Comparison of ENCODE assay signal across 22 mouse cellular contexts in the genomic region with DNA sequence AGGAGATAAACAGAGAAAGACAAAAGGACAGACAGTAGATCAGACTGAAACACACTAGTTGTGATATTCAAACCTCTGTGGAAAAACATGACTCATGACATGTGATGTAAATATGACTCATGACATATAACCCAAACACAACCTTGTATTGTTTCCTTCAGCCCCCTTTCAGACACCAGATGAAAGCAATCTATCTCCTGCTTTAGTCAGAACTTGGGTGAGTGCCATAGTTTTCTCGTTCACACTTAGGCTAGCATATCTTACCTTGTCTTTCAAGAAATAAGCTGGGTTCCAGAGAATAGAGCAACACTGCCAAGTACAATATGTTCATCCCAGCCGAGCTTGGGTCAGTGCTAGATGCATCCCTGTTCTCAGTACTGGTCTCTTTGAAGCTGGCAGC.
A peak's percentile ranks its signal among the peaks of the same experiment; 100 is the strongest.
DNase-seq lines count a peak whose midpoint lies in the region; ATAC-seq and TF ChIP-seq lines count a peak whose summit lies in the region.
"Had no signal": no experiment of that assay in that cellular context is flagged by ENCODE, and none has a peak within 500 bp of the region (broad histone marks: within the 10 kb centered on the region; RNA-seq: fewer than 3 reads in every experiment).

No protein-coding gene starts in this region.

- H3K9ac ChIP-seq in embryonic facial prominence, embryonic 14.5 days (ENCODE audit: low read depth, low read length), result no peak overlapping the region
- H3K9ac ChIP-seq in lung, embryonic 16.5 days (ENCODE audit: low read length), result no peak overlapping the region
- H3K9ac ChIP-seq: forebrain, embryonic 15.5 days; hindbrain, embryonic 15.5 days; liver, embryonic 12.5 days; midbrain, embryonic 13.5 days had no signal

- H3K4me2 ChIP-seq in embryonic facial prominence, embryonic 14.5 days (ENCODE audit: low read depth, low read length), result no peak overlapping the region
- H3K4me2 ChIP-seq in lung, embryonic 16.5 days (ENCODE audit: low read depth, low read length), result no peak overlapping the region
- H3K4me2 ChIP-seq: forebrain, embryonic 15.5 days; hindbrain, embryonic 15.5 days; liver, embryonic 12.5 days; midbrain, embryonic 13.5 days had no signal

- no peak for ATAC-seq in embryonic facial prominence, embryonic 14.5 days (ENCODE audit: low read depth)
- peak; percentile 52 for ATAC-seq in lung, embryonic 16.5 days (ENCODE audit: low read depth)
- peak; percentile 29 for ATAC-seq in CD4-positive, CD25-positive, alpha-beta regulatory T cell, adult 4 months
- ATAC-seq: forebrain, embryonic 15.5 days; intestine, postnatal 0 days; liver, embryonic 12.5 days; midbrain, embryonic 13.5 days had no signal

- no peak for TF ChIP-seq CTCF in embryonic fibroblast, embryonic 13.5 days (IDR thresholded peaks at IDR 0.05; ENCODE audit: borderline replicate concordance, insufficient read depth, low read length)

- no peaks in the 10 kb centered on the region for H3K4me1 ChIP-seq in embryonic facial prominence, embryonic 14.5 days (ENCODE audit: control insufficient read depth, insufficient read depth, low read length)
- H3K4me1 ChIP-seq in embryonic facial prominence, embryonic 10.5 days, result no peaks in the 10 kb centered on the region
- H3K4me1 ChIP-seq in lung, embryonic 16.5 days (replicated peaks; ENCODE audit: control insufficient read depth, insufficient read depth, low read length), result no peaks in the 10 kb centered on the region
- peaks cover 10% of the 10 kb centered on the region for H3K4me1 ChIP-seq in embryonic fibroblast, embryonic 13.5 days (ENCODE audit: control insufficient read depth, insufficient read depth, low read length)
- H3K4me1 ChIP-seq: forebrain, embryonic 15.5 days; hindbrain, embryonic 15.5 days; liver, embryonic 12.5 days; midbrain, embryonic 13.5 days had no signal

- peak; percentile 52 for DNase-seq in embryonic facial prominence, embryonic 14.5 days (ENCODE audit: low spot score)
- no peak for DNase-seq in embryonic facial prominence, embryonic 10.5 days (ENCODE audit: low spot score)
- DNase-seq in lung, postnatal 4 days, result no peak
- DNase-seq in adipocyte (ENCODE audit: low spot score), result no peak
- no peak for DNase-seq in ovary, postnatal 36 days (ENCODE audit: low spot score)
- DNase-seq: cerebellum, adult 11 months; cerebellum, postnatal 14 days; embryo, embryonic 11 days; heart, postnatal 14 days; left cerebral cortex, postnatal 4 days; retina, postnatal 1 day; thymus, postnatal 14 days had no signal

- TF ChIP-seq POLR2A in embryonic fibroblast, embryonic 13.5 days (IDR thresholded peaks at IDR 0.05; ENCODE audit: low read depth, low read length), result no peak

- WGBS in embryonic facial prominence, embryonic 14.5 days, result 51% methylated on average over 2 of the region's 2 CpGs
- 79% methylated on average over 2 of the region's 2 CpGs for WGBS in embryonic facial prominence, embryonic 10.5 days
- 35% methylated on average over 2 of the region's 2 CpGs for WGBS in lung, embryonic 16.5 days

- H3K27me3 ChIP-seq in embryonic facial prominence, embryonic 14.5 days (replicated peaks; ENCODE audit: control insufficient read depth, insufficient read depth, low read length), result no peaks in the 10 kb centered on the region
- no peaks in the 10 kb centered on the region for H3K27me3 ChIP-seq in embryonic facial prominence, embryonic 10.5 days (replicated peaks; ENCODE audit: low read depth, poor library complexity, severe bottlenecking)
- H3K27me3 ChIP-seq in lung, embryonic 16.5 days (ENCODE audit: control insufficient read depth, insufficient read depth, low read depth, low read length), result peaks cover 3% of the 10 kb centered on the region; the same call in 1 of the 2 replicates
- H3K27me3 ChIP-seq: forebrain, embryonic 15.5 days; hindbrain, embryonic 15.5 days; liver, embryonic 12.5 days; midbrain, embryonic 13.5 days had no signal

- no peaks in the 10 kb centered on the region for H3K36me3 ChIP-seq in embryonic facial prominence, embryonic 14.5 days (ENCODE audit: control insufficient read depth, insufficient read depth, low read length)
- H3K36me3 ChIP-seq in embryonic facial prominence, embryonic 10.5 days (replicated peaks), result no peaks in the 10 kb centered on the region
- no peaks in the 10 kb centered on the region for H3K36me3 ChIP-seq in lung, embryonic 16.5 days (ENCODE audit: control insufficient read depth, insufficient read depth, low read length)
- H3K36me3 ChIP-seq: forebrain, embryonic 15.5 days; G1E; hindbrain, embryonic 15.5 days; liver, embryonic 12.5 days; midbrain, embryonic 13.5 days had no signal

- no peak overlapping the region for H3K4me3 ChIP-seq in embryonic facial prominence, embryonic 14.5 days (ENCODE audit: low read depth, low read length)
- H3K4me3 ChIP-seq in embryonic facial prominence, embryonic 10.5 days, result no peak overlapping the region
- H3K4me3 ChIP-seq in lung, embryonic 16.5 days (ENCODE audit: low read length), result no peak overlapping the region
- no peak overlapping the region for H3K4me3 ChIP-seq in embryonic fibroblast, embryonic 13.5 days (ENCODE audit: insufficient read depth, low read length)
- H3K4me3 ChIP-seq: forebrain, embryonic 15.5 days; hindbrain, embryonic 15.5 days; liver, embryonic 12.5 days; midbrain, embryonic 13.5 days had no signal

- H3K9me3 ChIP-seq in embryonic facial prominence, embryonic 14.5 days (ENCODE audit: control insufficient read depth, low read length), result 0 out of 2 replicates have a peak, but pooled peaks cover 2% of the 10 kb centered on the region
- H3K9me3 ChIP-seq in embryonic facial prominence, embryonic 10.5 days, result no peaks in the 10 kb centered on the region
- H3K9me3 ChIP-seq in lung, embryonic 16.5 days (ENCODE audit: control insufficient read depth, low read length), result peaks cover 2% of the 10 kb centered on the region; the same call in 1 of the 2 replicates
- H3K9me3 ChIP-seq: forebrain, embryonic 15.5 days; G1E; hindbrain, embryonic 15.5 days; liver, embryonic 12.5 days; midbrain, embryonic 13.5 days had no signal

- H3K27ac ChIP-seq in embryonic facial prominence, embryonic 14.5 days (replicated peaks; ENCODE audit: low read depth, low read length), result no peak overlapping the region
- H3K27ac ChIP-seq in embryonic facial prominence, embryonic 10.5 days (replicated peaks), result no peak overlapping the region
- no peak overlapping the region for H3K27ac ChIP-seq in lung, embryonic 16.5 days (ENCODE audit: low read length)
- peak overlapping the region; percentile 65 for H3K27ac ChIP-seq in embryonic fibroblast, embryonic 13.5 days (ENCODE audit: insufficient read depth, low read length)
- H3K27ac ChIP-seq: forebrain, embryonic 15.5 days; hindbrain, embryonic 15.5 days; kidney, postnatal 0 days; liver, embryonic 12.5 days; midbrain, embryonic 13.5 days had no signal
